Mouse (Mus musculus): Measurements from ENCODE around the gene Abcc6. TPM values are rescaled to one million over a fixed set of nuclear protein-coding genes. Genes with fewer than 3 reads are reported as not detected.
A peak's percentile ranks its signal among the peaks of the same experiment; 100 is the strongest.

Abcc6 gene
- total and polyA plus RNA-seq, 2 experiments from 2014 or later, result not detected

DNA sequence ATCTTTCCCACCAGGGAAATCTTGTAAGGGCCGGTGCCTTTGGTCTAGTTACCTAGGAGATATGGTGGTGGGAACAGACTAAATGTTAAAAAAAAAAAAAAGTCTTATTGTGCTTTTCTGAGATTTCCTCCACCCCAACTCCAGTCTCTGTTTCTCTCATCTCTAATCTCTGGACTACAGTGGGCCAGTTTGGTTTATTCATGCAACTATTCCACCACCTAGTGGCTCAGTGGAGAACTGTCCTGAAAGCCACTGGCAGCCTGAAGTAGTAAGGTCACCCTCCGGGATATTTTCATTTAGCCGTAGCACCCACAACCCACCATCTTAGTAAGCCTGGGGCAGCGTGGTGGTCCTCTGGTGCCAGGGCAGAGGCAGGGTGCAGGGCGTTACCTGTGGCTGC lies 20.5 kb downstream of the Abcc6 start:
- TF ChIP-seq CTCF (IDR thresholded peaks at IDR 0.05; ENCODE audit: low read depth), result peak; percentile 88
- no peak for TF ChIP-seq EP300 (IDR thresholded peaks at IDR 0.05; ENCODE audit: low read depth)
- peak; percentile 61; the same call in 1 of the 2 replicates for ATAC-seq (ENCODE audit: insufficient read depth, low read depth)
- peak; percentile 62 for DNase-seq (ENCODE audit: low spot score)

DNA sequence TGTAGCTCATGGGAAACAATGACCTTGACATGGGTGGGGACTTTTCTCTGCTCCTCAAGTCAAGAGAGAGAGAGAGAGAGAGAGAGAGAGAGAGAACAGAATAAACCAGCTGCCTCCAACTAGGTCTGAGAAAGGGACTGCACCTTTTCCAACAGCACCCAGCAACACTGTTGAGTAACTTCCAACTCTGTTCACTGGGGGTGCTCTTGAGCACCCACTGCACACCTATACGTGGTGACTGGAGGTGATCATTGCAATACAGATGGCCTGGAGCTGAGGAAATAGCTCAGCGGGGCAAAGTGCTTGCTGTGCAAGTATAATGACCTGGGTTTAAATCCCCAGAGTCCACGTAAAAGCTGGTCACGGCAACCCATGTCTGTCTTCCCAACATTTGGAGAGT lies 27.4 kb downstream of the Abcc6 start:
- H3K36me3 ChIP-seq (replicated peaks; ENCODE audit: control insufficient read depth, insufficient read depth, low read length), result no peaks in the 10 kb centered on the region
- H3K27ac ChIP-seq (ENCODE audit: low read depth), result no peak overlapping the region
- 50% methylated on average over 4 of the region's 4 CpGs for WGBS

More for the DNA sequence above, 20.5 kb downstream of the Abcc6 start:
- no peaks in the 10 kb centered on the region for H3K36me3 ChIP-seq (replicated peaks; ENCODE audit: control insufficient read depth, insufficient read depth, low read length)
- H3K27ac ChIP-seq (ENCODE audit: low read depth), result no peak overlapping the region
- H3K9me3 ChIP-seq (replicated peaks; ENCODE audit: control insufficient read depth, low read length), result no peaks in the 10 kb centered on the region
- H3K9ac ChIP-seq (replicated peaks; ENCODE audit: low read depth, low read length), result no peak overlapping the region
- H3K4me2 ChIP-seq (ENCODE audit: low read depth, low read length), result no peak overlapping the region
- 11% methylated on average over 5 of the region's 5 CpGs for WGBS
- H3K27me3 ChIP-seq (ENCODE audit: control insufficient read depth, insufficient read depth, low read length), result no peaks in the 10 kb centered on the region
- H3K4me1 ChIP-seq (ENCODE audit: control insufficient read depth, insufficient read depth), result no peaks in the 10 kb centered on the region
- H3K4me3 ChIP-seq (ENCODE audit: low read depth, low read length), result no peak overlapping the region

DNA sequence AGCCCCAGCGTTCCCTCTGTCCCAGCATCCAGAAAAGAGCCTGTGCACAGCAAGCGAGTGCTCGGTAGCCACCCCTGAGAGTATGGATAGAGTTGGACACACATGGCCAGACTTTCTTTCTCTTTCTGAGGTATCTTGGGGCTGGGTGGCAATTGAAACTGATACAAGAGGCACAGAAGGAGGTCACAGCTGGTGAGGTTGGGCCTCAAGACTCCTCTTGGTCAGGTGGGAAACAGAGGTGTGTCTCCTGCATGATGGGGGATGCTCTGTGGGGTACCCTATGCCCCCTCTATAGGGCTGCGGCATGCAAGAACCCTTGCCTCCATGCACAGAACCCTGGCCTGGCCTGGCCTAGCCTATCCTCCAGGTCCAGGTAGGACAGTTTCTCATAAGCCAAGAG lies 29.5 kb downstream of the Abcc6 start:
- WGBS, result 84% methylated on average over 4 of the region's 4 CpGs
- no peaks in the 10 kb centered on the region for H3K9me3 ChIP-seq (replicated peaks; ENCODE audit: control insufficient read depth, low read length)
- no peak for DNase-seq (ENCODE audit: low spot score)
- TF ChIP-seq EP300 (IDR thresholded peaks at IDR 0.05; ENCODE audit: low read depth) (no peak), CTCF (IDR thresholded peaks at IDR 0.05; ENCODE audit: low read depth) (no peak)
- H3K4me1 ChIP-seq (ENCODE audit: control insufficient read depth, insufficient read depth), result no peaks in the 10 kb centered on the region
- H3K27me3 ChIP-seq (ENCODE audit: control insufficient read depth, insufficient read depth, low read length), result no peaks in the 10 kb centered on the region
- no peak for ATAC-seq (ENCODE audit: insufficient read depth, low read depth)
- H3K4me3 ChIP-seq (ENCODE audit: low read depth, low read length), result no peak overlapping the region
- H3K36me3 ChIP-seq (replicated peaks; ENCODE audit: control insufficient read depth, insufficient read depth, low read length), result no peaks in the 10 kb centered on the region
- H3K9ac ChIP-seq (replicated peaks; ENCODE audit: low read depth, low read length), result no peak overlapping the region
- H3K27ac ChIP-seq (ENCODE audit: low read depth), result no peak overlapping the region
- H3K4me2 ChIP-seq (ENCODE audit: low read depth, low read length), result no peak overlapping the region

More for the DNA sequence above, 27.4 kb downstream of the Abcc6 start:
- H3K9ac ChIP-seq (replicated peaks; ENCODE audit: low read depth, low read length), result no peak overlapping the region
- no peaks in the 10 kb centered on the region for H3K9me3 ChIP-seq (replicated peaks; ENCODE audit: control insufficient read depth, low read length)
- ATAC-seq (ENCODE audit: insufficient read depth, low read depth) (no peak), DNase-seq (ENCODE audit: low spot score) (no peak)
- no peak overlapping the region for H3K4me3 ChIP-seq (ENCODE audit: low read depth, low read length)
- no peaks in the 10 kb centered on the region for H3K27me3 ChIP-seq (ENCODE audit: control insufficient read depth, insufficient read depth, low read length)
- no peak overlapping the region for H3K4me2 ChIP-seq (ENCODE audit: low read depth, low read length)
- TF ChIP-seq CTCF (IDR thresholded peaks at IDR 0.05; ENCODE audit: low read depth) (no peak), EP300 (IDR thresholded peaks at IDR 0.05; ENCODE audit: low read depth) (no peak)
- H3K4me1 ChIP-seq (ENCODE audit: control insufficient read depth, insufficient read depth), result no peaks in the 10 kb centered on the region

DNA sequence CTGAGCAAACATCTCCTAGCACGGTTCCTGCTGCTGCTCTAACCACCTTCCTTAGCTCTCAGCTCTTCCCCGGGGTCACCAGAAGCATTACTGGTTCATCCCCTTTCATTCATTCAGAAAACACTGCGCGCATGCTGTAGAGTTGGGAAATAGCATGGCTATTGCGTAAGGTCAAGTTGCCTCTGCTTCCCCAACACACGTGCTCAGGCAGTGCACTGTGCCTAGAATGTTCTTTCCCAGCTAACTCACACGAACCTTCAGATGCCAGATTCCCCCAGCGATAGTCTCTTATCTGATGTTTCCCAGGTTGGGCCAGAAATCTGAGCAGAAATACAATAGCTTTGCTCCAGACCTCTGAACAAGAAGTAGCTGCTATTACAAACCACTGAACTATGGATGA lies 37.6 kb downstream of the Abcc6 start:
- no peak for ATAC-seq (ENCODE audit: insufficient read depth, low read depth)
- 77% methylated on average over 8 of the region's 8 CpGs for WGBS
- H3K4me1 ChIP-seq (ENCODE audit: control insufficient read depth, insufficient read depth), result no peaks in the 10 kb centered on the region
- no peak overlapping the region for H3K9ac ChIP-seq (replicated peaks; ENCODE audit: low read depth, low read length)
- H3K4me2 ChIP-seq (ENCODE audit: low read depth, low read length), result no peak overlapping the region
- no peak overlapping the region for H3K27ac ChIP-seq (ENCODE audit: low read depth)
- H3K4me3 ChIP-seq (ENCODE audit: low read depth, low read length), result no peak overlapping the region
- no peaks in the 10 kb centered on the region for H3K27me3 ChIP-seq (ENCODE audit: control insufficient read depth, insufficient read depth, low read length)
- no peak for TF ChIP-seq EP300 (IDR thresholded peaks at IDR 0.05; ENCODE audit: low read depth)
- no peak for TF ChIP-seq CTCF (IDR thresholded peaks at IDR 0.05; ENCODE audit: low read depth)
- H3K36me3 ChIP-seq (replicated peaks; ENCODE audit: control insufficient read depth, insufficient read depth, low read length), result no peaks in the 10 kb centered on the region
- H3K9me3 ChIP-seq (replicated peaks; ENCODE audit: control insufficient read depth, low read length), result no peaks in the 10 kb centered on the region
- no peak for DNase-seq (ENCODE audit: low spot score)

DNA sequence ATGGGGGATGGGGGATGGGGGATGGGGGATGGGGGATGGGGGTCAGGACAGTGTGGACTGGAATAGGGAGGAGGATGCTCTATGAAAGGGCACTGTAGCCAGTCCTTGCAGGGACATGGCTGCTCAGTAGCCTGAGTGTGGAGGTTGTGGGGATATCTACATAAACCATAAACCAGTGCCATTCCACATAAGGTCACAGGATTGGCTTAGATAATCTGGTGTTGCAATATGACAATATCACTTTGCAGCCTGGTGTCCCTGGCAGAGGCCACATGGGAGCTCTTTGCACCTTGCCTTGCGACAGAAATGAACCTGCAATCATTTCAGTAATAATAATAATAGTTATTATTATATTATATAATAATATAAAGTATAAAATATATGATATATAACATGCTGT lies 41.8 kb downstream of the Abcc6 start:
- Histone ChIP-seq H3K27ac (ENCODE audit: low read depth) (no peak overlapping the region), H3K4me1 (ENCODE audit: control insufficient read depth, insufficient read depth) (no peaks in the 10 kb centered on the region), H3K9me3 (replicated peaks; ENCODE audit: control insufficient read depth, low read length) (no peaks in the 10 kb centered on the region), H3K4me2 (ENCODE audit: low read depth, low read length) (no peak overlapping the region), H3K27me3 (ENCODE audit: control insufficient read depth, insufficient read depth, low read length) (no peaks in the 10 kb centered on the region), H3K36me3 (replicated peaks; ENCODE audit: control insufficient read depth, insufficient read depth, low read length) (no peaks in the 10 kb centered on the region), H3K4me3 (ENCODE audit: low read depth, low read length) (no peak overlapping the region), H3K9ac (replicated peaks; ENCODE audit: low read depth, low read length) (no peak overlapping the region)
- DNase-seq (ENCODE audit: low spot score) (no peak), ATAC-seq (ENCODE audit: insufficient read depth, low read depth) (no peak)
- TF ChIP-seq CTCF (IDR thresholded peaks at IDR 0.05; ENCODE audit: low read depth) (no peak), EP300 (IDR thresholded peaks at IDR 0.05; ENCODE audit: low read depth) (no peak)
- WGBS, result 88% methylated on average over 1 of the region's 1 CpGs

DNA sequence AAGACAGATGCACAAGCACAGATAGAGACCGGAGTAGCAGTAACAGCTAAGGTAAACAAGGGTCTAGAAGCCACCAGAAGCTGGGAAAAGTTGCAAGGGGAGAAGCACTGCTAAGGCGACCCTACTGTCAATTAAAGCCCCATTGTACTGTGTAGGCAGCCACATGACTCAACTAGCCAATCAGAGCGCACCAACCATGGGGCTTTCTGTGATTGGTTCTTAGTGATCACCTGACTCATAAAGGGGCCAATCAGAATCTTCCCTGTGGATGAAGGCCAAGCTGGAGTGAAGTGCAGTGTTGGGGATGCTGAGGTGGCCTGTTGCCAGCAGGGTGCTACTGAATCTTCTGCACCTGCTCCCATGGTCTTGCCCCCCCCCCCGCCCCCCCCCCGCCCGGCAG lies 43.2 kb downstream of the Abcc6 start:
- ATAC-seq (ENCODE audit: insufficient read depth, low read depth), result no peak
- no peaks in the 10 kb centered on the region for H3K4me1 ChIP-seq (ENCODE audit: control insufficient read depth, insufficient read depth)
- WGBS, result 64% methylated on average over 6 of the region's 6 CpGs

More for the DNA sequence above, 43.2 kb downstream of the Abcc6 start:
- Histone ChIP-seq H3K36me3 (replicated peaks; ENCODE audit: control insufficient read depth, insufficient read depth, low read length) (no peaks in the 10 kb centered on the region), H3K9ac (replicated peaks; ENCODE audit: low read depth, low read length) (no peak overlapping the region), H3K4me2 (ENCODE audit: low read depth, low read length) (no peak overlapping the region), H3K27me3 (ENCODE audit: control insufficient read depth, insufficient read depth, low read length) (no peaks in the 10 kb centered on the region), H3K27ac (ENCODE audit: low read depth) (no peak overlapping the region), H3K9me3 (replicated peaks; ENCODE audit: control insufficient read depth, low read length) (no peaks in the 10 kb centered on the region), H3K4me3 (ENCODE audit: low read depth, low read length) (no peak overlapping the region)
- TF ChIP-seq EP300 (IDR thresholded peaks at IDR 0.05; ENCODE audit: low read depth) (no peak), CTCF (IDR thresholded peaks at IDR 0.05; ENCODE audit: low read depth) (no peak)
- no peak for DNase-seq (ENCODE audit: low spot score)
